Mouse (Mus musculus) intestine, embryonic 16.5 days (tissue): ENCODE results near the gene Cacna1g. TPM values are rescaled to one million over a fixed set of nuclear protein-coding genes. Genes with fewer than 3 reads are reported as not detected.

ENCODE experiments used
- ATAC-seq: fragments of 200-750 bp; cut with Nextera tagmentation; 2 replicates; pipeline ENCODE4 v1.8.0; 2017; ENCODE audit warnings: moderate TSS enrichment, moderate library complexity
- H3K27ac ChIP-seq: fragments of 300-500 bp; sonication (generic); 2 replicates; pipeline ENCODE4 v1.5.1; 2014; ENCODE audit warnings: mild to moderate bottlenecking, low read length
- H3K27me3 ChIP-seq: fragments of 300-500 bp; sonication (generic); replicated peaks from 2 replicates; pipeline ENCODE4 v1.6.1; 2014; ENCODE audit warnings: low read length, control low read depth, mixed read lengths; ENCODE audit not compliant: control insufficient read depth, insufficient read depth
- H3K36me3 ChIP-seq: fragments of 300-500 bp; sonication (generic); 2 replicates; pipeline ENCODE4 v1.6.1; 2014; ENCODE audit warnings: low read length, control low read depth; ENCODE audit not compliant: control insufficient read depth, insufficient read depth
- H3K4me1 ChIP-seq: fragments of 300-500 bp; sonication (generic); 2 replicates; pipeline ENCODE4 v1.6.1; 2014; ENCODE audit warnings: low read length, control low read depth, mixed read lengths; ENCODE audit not compliant: control insufficient read depth, insufficient read depth
- H3K4me2 ChIP-seq: fragments of 300-500 bp; sonication (generic); 2 replicates; pipeline ENCODE4 v1.6.1; 2014; ENCODE audit warnings: low read depth, low read length, control low read depth
- H3K4me3 ChIP-seq: fragments of 300-500 bp; sonication (generic); 2 replicates; pipeline ENCODE4 v1.5.1; 2014; ENCODE audit warnings: mild to moderate bottlenecking, low read length
- H3K9ac ChIP-seq: fragments of 300-500 bp; sonication (generic); 2 replicates; pipeline ENCODE4 v1.6.1; 2014; ENCODE audit warnings: low read depth, low read length
- H3K9me3 ChIP-seq: fragments of 300-500 bp; sonication (generic); 2 replicates; pipeline ENCODE4 v1.6.1; 2016; ENCODE audit warnings: low read length, control low read depth; ENCODE audit not compliant: control insufficient read depth
- WGBS: fragments of 180-500 bp; shearing (Covaris S2); extraction: QIAGEN DNeasy Blood & Tissue Kit; methylation state at CpG from one replicate; pipeline ENCODE4 v1.1.7; 2014; 5-methylcytosine and 5-hydroxymethylcytosine counted together
- polyA plus RNA-seq: library from polyadenylated mRNA; unstranded; fragments of >200 nt; fragmentation: Nextera tagmentation; extraction: Ambion mirVana; gene quantifications from 2 replicates; pipeline ENCODE4 v1.2.1, GENCODE M21; 2015

The Cacna1g gene
- polyA plus RNA-seq, 1 experiment from 2014 or later, result 4.9 TPM

DNA sequence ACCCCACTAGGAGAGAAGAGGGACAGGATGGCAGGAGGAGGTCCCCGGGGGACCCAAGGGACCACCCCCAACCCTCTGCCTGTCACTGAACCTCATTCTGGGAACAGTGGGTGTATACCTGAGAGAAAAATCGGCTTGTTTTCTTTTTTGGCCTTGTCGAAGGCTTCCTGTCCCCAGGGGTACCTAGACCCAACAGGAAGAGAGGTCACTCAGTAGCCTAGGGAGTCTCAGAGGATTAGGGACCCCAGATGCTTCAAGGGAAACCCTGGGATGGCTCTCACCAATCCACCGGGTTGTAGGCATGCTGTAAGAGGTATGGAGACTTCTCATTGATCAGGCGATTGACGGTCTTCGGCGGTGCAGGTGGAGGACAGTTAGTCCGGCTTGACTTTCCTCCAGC, 10.6 kb upstream of the Cacna1g start:
- ATAC-seq, result no peak
- Histone ChIP-seq H3K9ac (no peak overlapping the region), H3K9me3 (no peaks in the 10 kb centered on the region), H3K4me2 (no peak overlapping the region), H3K4me1 (no peaks in the 10 kb centered on the region), H3K27ac (no peak overlapping the region), H3K27me3 (peaks cover 7% of the 10 kb centered on the region; the same call in 1 of the 2 replicates), H3K4me3 (no peak overlapping the region), H3K36me3 (no peaks in the 10 kb centered on the region)
- 83% methylated on average over 9 of the region's 9 CpGs for WGBS

DNA sequence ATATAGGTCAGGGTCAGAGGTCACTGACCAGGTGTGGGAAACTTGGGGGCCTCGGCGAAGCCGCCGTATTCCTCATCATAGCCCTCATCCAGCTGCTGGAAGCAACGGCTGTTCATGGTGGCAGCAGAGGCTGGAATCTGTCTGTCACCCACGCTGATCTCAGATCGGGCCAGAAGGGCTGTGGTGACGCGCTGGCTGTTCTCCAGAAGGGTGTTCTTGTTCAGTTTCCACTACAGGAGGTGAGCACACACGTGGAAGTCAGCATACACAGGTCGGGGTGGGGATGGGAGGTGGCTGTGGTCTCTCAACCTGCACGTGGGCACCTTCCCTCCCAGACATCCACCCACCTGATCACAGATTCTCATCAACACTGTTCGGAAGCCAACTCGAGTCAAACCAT, 9.9 kb upstream of the Cacna1g start:
- H3K4me2 ChIP-seq, result no peak overlapping the region
- no peak overlapping the region for H3K4me3 ChIP-seq
- H3K4me1 ChIP-seq, result no peaks in the 10 kb centered on the region
- H3K9me3 ChIP-seq, result no peaks in the 10 kb centered on the region
- no peaks in the 10 kb centered on the region for H3K36me3 ChIP-seq
- no peak for ATAC-seq
- peaks cover 7% of the 10 kb centered on the region; the same call in 1 of the 2 replicates for H3K27me3 ChIP-seq
- H3K9ac ChIP-seq, result no peak overlapping the region
- WGBS, result 79% methylated on average over 14 of the region's 14 CpGs
- no peak overlapping the region for H3K27ac ChIP-seq

DNA sequence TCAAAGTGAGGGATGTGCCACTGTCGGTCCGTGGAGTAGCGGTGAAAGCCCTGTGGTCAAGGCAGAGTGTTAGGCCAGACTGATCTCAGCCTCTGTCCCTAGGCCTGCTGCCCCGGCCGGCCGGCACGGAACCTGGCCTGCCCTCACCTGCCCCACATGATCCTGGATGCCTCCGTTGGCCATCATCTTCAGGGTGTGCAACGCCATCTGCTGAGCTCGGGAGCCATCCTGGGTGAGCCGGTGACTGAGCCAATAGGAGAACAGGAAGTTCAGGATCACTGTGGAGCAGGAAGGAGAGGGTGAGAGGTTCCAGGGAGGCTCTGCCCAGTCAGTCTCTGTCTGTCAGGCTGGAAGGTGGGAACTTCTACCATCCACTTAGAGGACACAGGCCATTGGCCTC, 9.4 kb upstream of the Cacna1g start:
- Histone ChIP-seq H3K27me3 (peaks cover 7% of the 10 kb centered on the region; the same call in 1 of the 2 replicates), H3K4me3 (no peak overlapping the region), H3K9ac (no peak overlapping the region), H3K9me3 (no peaks in the 10 kb centered on the region), H3K4me2 (no peak overlapping the region), H3K36me3 (no peaks in the 10 kb centered on the region), H3K4me1 (no peaks in the 10 kb centered on the region), H3K27ac (no peak overlapping the region)
- no peak for ATAC-seq
- 79% methylated on average over 11 of the region's 11 CpGs for WGBS

DNA sequence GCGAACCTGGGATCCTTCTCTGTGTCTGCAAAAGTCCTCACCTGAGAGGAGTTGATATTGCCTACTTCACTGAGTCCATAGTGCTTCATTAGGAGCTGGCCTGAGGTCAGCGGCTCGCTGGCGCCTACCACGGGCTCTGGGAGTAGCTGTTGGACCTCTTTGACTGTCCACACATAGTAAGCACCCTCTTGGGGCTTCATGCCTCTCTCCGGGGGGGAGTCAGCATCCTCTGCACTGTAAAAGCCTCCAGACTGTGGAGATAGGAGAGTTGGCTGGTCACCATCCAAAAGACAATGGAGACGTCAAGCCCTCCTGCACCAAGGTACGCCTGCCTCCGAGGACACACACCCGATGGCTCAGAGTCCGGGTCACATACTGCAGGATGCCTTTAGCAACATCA, 8.7 kb upstream of the Cacna1g start:
- Histone ChIP-seq H3K4me1 (no peaks in the 10 kb centered on the region), H3K9me3 (no peaks in the 10 kb centered on the region), H3K4me2 (no peak overlapping the region), H3K9ac (no peak overlapping the region), H3K27me3 (peaks cover 9% of the 10 kb centered on the region), H3K4me3 (no peak overlapping the region), H3K27ac (no peak overlapping the region), H3K36me3 (no peaks in the 10 kb centered on the region)
- WGBS, result 92% methylated on average over 11 of the region's 11 CpGs
- ATAC-seq, result no peak

DNA sequence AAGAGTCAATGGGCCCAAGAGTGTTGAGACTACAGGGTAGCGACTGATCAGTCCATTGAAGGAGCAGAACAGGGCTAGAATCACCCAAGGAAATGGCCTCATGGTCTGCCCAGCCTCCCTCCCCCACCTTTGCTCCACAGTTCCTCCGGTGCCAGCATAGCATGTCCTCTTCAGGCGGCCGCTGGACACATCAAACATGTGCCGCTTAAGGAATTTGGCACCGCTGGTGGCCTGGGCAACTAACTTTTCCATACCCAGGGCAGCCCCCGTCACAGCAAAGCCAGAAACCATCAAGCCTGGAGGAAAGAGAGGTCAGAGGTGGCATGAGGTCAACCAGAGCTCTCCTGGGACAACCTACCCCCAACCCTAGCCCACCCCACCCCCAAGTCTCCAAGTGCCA, 8.0 kb upstream of the Cacna1g start:
- Histone ChIP-seq H3K36me3 (no peaks in the 10 kb centered on the region), H3K4me3 (no peak overlapping the region), H3K4me1 (no peaks in the 10 kb centered on the region), H3K27me3 (peaks cover 11% of the 10 kb centered on the region), H3K9ac (no peak overlapping the region), H3K4me2 (no peak overlapping the region), H3K27ac (no peak overlapping the region), H3K9me3 (no peaks in the 10 kb centered on the region)
- 93% methylated on average over 7 of the region's 7 CpGs for WGBS
- no peak for ATAC-seq

DNA sequence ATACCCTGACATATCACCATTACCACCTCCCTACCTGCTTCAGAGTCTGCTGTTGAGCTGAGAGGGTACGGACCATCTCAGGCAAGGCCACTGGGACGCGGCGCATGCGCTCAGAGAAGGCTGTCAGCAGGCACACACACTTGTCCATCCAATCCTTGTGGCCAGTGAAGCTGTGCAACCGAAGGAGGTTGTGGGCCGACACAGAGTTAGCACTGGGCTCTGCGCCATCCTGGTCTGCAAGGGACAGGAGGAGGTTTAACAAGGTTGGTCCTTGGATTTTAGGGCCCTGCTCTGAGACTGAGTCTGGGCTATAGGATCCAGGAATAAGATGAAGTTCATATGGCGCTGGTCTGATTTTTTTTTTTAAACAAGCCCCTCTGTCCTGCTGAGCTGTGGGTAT, 6.4 kb upstream of the Cacna1g start:
- no peak for ATAC-seq
- no peaks in the 10 kb centered on the region for H3K36me3 ChIP-seq
- WGBS, result 82% methylated on average over 9 of the region's 9 CpGs

DNA sequence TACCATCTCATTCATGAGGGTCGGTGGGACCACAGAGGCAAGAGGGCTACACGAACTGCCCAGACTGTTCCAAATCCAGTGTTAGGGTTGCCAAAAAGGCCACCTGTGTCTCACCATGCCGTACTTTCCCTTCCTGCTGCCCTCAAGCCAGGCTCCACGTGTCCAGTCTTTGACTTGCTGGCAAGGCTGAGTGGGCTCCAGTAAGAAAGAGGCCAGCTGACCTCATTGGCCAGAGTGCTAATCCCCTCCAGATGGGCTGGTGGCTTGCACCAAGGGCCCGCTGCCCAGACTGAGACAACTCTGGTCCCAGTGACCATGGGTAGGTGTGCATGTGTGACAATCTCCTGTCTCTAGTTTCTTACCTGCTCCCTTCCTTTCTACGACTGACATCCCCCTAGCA, 3.7 kb upstream of the Cacna1g start:
- no peaks in the 10 kb centered on the region for H3K9me3 ChIP-seq
- H3K36me3 ChIP-seq, result no peaks in the 10 kb centered on the region
- H3K4me1 ChIP-seq, result peaks cover 12% of the 10 kb centered on the region; the same call in 1 of the 2 replicates
- no peak overlapping the region for H3K9ac ChIP-seq
- no peak for ATAC-seq
- peaks cover 25% of the 10 kb centered on the region for H3K27me3 ChIP-seq
- H3K4me3 ChIP-seq, result no peak overlapping the region
- no peak overlapping the region for H3K27ac ChIP-seq
- no peak overlapping the region for H3K4me2 ChIP-seq
- WGBS, result 77% methylated on average over 6 of the region's 6 CpGs

More for the DNA sequence above, 6.4 kb upstream of the Cacna1g start:
- Histone ChIP-seq H3K27me3 (peaks cover 16% of the 10 kb centered on the region), H3K27ac (no peak overlapping the region), H3K9ac (no peak overlapping the region), H3K4me3 (no peak overlapping the region), H3K9me3 (no peaks in the 10 kb centered on the region), H3K4me2 (no peak overlapping the region), H3K4me1 (no peaks in the 10 kb centered on the region)

DNA sequence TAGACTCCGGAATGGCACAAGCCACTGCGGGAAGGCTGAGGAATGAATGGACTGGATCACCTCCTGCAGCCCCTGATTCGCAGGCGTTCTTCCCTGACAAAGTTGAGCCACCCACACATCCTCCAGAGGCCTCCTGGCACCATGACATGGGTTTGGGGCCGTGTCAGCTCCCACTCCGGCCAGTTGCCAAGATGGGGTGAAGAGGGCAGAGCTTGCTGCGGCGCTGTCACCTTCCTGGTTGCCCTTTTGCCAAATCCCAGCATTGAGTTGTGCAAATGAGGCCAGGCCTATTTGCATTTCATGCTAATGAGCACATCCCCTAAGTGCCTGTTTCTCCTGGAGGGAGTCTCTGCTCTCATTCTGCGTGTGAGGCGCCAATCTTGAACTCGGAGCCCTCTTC, 1.7 kb upstream of the Cacna1g start:
- H3K9ac ChIP-seq, result no peak overlapping the region
- ATAC-seq, result no peak
- peaks cover 22% of the 10 kb centered on the region for H3K4me1 ChIP-seq
- H3K27me3 ChIP-seq, result peaks cover 35% of the 10 kb centered on the region
- 26% methylated on average over 11 of the region's 11 CpGs for WGBS
- H3K9me3 ChIP-seq, result no peaks in the 10 kb centered on the region
- H3K4me3 ChIP-seq, result no peak overlapping the region
- H3K27ac ChIP-seq, result no peak overlapping the region
- no peak overlapping the region for H3K4me2 ChIP-seq
- no peaks in the 10 kb centered on the region for H3K36me3 ChIP-seq

DNA sequence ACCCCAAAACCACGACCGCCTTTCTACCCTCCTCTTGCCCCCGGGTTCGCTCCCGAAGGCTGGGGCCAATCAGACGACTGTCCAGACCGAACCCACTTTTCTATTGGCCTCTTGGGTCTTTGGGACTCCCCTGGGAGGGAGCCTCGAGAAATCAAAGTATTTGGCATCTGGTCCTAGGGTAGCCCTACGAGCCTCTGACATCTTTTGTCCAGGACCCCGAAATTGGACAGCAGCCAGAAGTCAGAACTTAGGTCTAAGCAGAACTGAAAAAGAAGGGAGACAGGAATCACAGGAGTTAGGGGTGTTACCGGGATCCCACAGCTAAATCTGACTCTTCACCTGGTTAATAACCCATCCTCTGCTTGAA, 529 bp upstream of the Cacna1g start:
- WGBS, result 2% methylated on average over 11 of the region's 11 CpGs
- Histone ChIP-seq H3K4me1 (peaks cover 30% of the 10 kb centered on the region), H3K9ac (peak overlapping the region; percentile 84; the same call in 1 of the 2 replicates), H3K36me3 (no peaks in the 10 kb centered on the region), H3K4me3 (peak overlapping the region; percentile 73), H3K9me3 (no peaks in the 10 kb centered on the region), H3K27me3 (peaks cover 35% of the 10 kb centered on the region), H3K4me2 (peak overlapping the region; percentile 97), H3K27ac (no peak overlapping the region; the same call in 1 of the 2 replicates)
- no peak for ATAC-seq
